Mouse (Mus musculus) forebrain, embryonic 11.5 days (tissue): ENCODE measurements around the gene Dcun1d3. TPM values are rescaled to one million over a fixed set of nuclear protein-coding genes. Genes with fewer than 3 reads are reported as not detected.
A peak's percentile ranks its signal among the peaks of the same experiment; 100 is the strongest.

ENCODE experiments used
- ATAC-seq: fragments of 200-750 bp; cut with Nextera tagmentation; replicated peaks from 2 replicates; pipeline ENCODE4 v1.8.0; 2017; ENCODE audit warnings: moderate TSS enrichment; ENCODE audit not compliant: low FRiP score
- DNase-seq: peaks from one replicate; pipeline ENCODE4 v3.0.0-alpha.2; 2017; ENCODE audit warnings: low spot score
- H3K27ac ChIP-seq: fragments of 300-500 bp; sonication (generic); 2 replicates; pipeline ENCODE4 v1.5.1; 2014; ENCODE audit warnings: low read depth, low read length
- H3K27me3 ChIP-seq: fragments of 300-500 bp; sonication (generic); 2 replicates; pipeline ENCODE4 v1.6.1; 2014; ENCODE audit warnings: mild to moderate bottlenecking, low read length, mixed read lengths; ENCODE audit not compliant: control insufficient read depth, insufficient read depth
- H3K36me3 ChIP-seq: fragments of 300-500 bp; sonication (generic); 2 replicates; pipeline ENCODE4 v1.6.1; 2014; ENCODE audit warnings: mild to moderate bottlenecking, low read length, moderate library complexity, mixed read lengths; ENCODE audit not compliant: control insufficient read depth, insufficient read depth
- H3K4me1 ChIP-seq: fragments of 300-500 bp; sonication (generic); replicated peaks from 2 replicates; pipeline ENCODE4 v1.6.1; 2014; ENCODE audit warnings: low read length, mixed read lengths; ENCODE audit not compliant: control insufficient read depth, insufficient read depth
- H3K4me2 ChIP-seq: fragments of 300-500 bp; sonication (generic); 2 replicates; pipeline ENCODE4 v1.6.1; 2014; ENCODE audit warnings: low read depth, mild to moderate bottlenecking, low read length, moderate library complexity, mixed read lengths; ENCODE audit not compliant: severe bottlenecking
- H3K4me3 ChIP-seq: fragments of 300-500 bp; sonication (generic); 2 replicates; pipeline ENCODE4 v1.5.1; 2014; ENCODE audit warnings: low read depth, low read length
- H3K9ac ChIP-seq: fragments of 300-500 bp; sonication (generic); 2 replicates; pipeline ENCODE4 v1.6.1; 2014; ENCODE audit warnings: low read length
- H3K9me3 ChIP-seq: fragments of 300-500 bp; sonication (generic); 2 replicates; pipeline ENCODE4 v1.6.1; 2016; ENCODE audit warnings: low read length, mixed read lengths; ENCODE audit not compliant: control insufficient read depth
- WGBS: fragments of 180-500 bp; shearing (Covaris S2); extraction: QIAGEN DNeasy Blood & Tissue Kit; methylation state at CpG from one replicate; pipeline ENCODE4 v1.1.7; 2014; 5-methylcytosine and 5-hydroxymethylcytosine counted together
- polyA plus RNA-seq: library from polyadenylated mRNA; unstranded; fragments of >200 nt; fragmentation: Nextera tagmentation; extraction: Ambion mirVana; gene quantifications from 2 replicates; pipeline ENCODE4 v1.2.1, GENCODE M21; 2014

The Dcun1d3 gene
- polyA plus RNA-seq, 1 experiment from 2014 or later, result 9.4 TPM

GRCm38 (mm10) chr7:119861335-119862091, 34.6 kb downstream of the Dcun1d3 start:
- Histone ChIP-seq H3K36me3 (no peaks in the 10 kb centered on the region; the same call in 1 of the 2 replicates), H3K4me2 (no peak overlapping the region), H3K9me3 (no peaks in the 10 kb centered on the region), H3K4me3 (no peak overlapping the region), H3K27ac (peak overlapping the region; percentile 57), H3K4me1 (peaks cover 4% of the 10 kb centered on the region; the same call in 1 of the 2 replicates), H3K9ac (peak overlapping the region; percentile 30), H3K27me3 (no peaks in the 10 kb centered on the region)
- peak; percentile 86 for ATAC-seq
- WGBS, result 18% methylated on average over 6 of the region's 6 CpGs
- peak; percentile 76 for DNase-seq

- DNase-seq, result no peak
- no peak for ATAC-seq
- Histone ChIP-seq H3K4me3 (no peak overlapping the region), H3K27ac (peak overlapping the region; percentile 57; the same call in 1 of the 2 replicates), H3K36me3 (no peaks in the 10 kb centered on the region; the same call in 1 of the 2 replicates), H3K27me3 (no peaks in the 10 kb centered on the region), H3K9ac (no peak overlapping the region), H3K4me1 (peaks cover 4% of the 10 kb centered on the region; the same call in 1 of the 2 replicates), H3K9me3 (no peaks in the 10 kb centered on the region), H3K4me2 (no peak overlapping the region)
These were observed 35.1 kb downstream of the Dcun1d3 start for GRCm38 (mm10) chr7:119860971-119861334.

- 94% methylated on average over 2 of the region's 2 CpGs for WGBS
- no peaks in the 10 kb centered on the region for H3K9me3 ChIP-seq
- ATAC-seq (no peak), DNase-seq (no peak)
- no peak overlapping the region for H3K27ac ChIP-seq
- H3K4me3 ChIP-seq, result no peak overlapping the region
- no peaks in the 10 kb centered on the region; the same call in 1 of the 2 replicates for H3K36me3 ChIP-seq
- H3K27me3 ChIP-seq, result no peaks in the 10 kb centered on the region
- no peak overlapping the region for H3K4me2 ChIP-seq
- no peak overlapping the region for H3K9ac ChIP-seq
- peaks cover 4% of the 10 kb centered on the region; the same call in 1 of the 2 replicates for H3K4me1 ChIP-seq
These were observed 35.5 kb downstream of the Dcun1d3 start for GRCm38 (mm10) chr7:119860554-119860953.

GRCm38 (mm10) chr7:119860116-119860515, 36.0 kb downstream of the Dcun1d3 start:
- no peaks in the 10 kb centered on the region; the same call in 1 of the 2 replicates for H3K36me3 ChIP-seq
- H3K9me3 ChIP-seq, result no peaks in the 10 kb centered on the region
- WGBS, result 82% methylated on average over 3 of the region's 3 CpGs
- H3K4me1 ChIP-seq, result peaks cover 4% of the 10 kb centered on the region; the same call in 1 of the 2 replicates
- ATAC-seq, result no peak
- no peaks in the 10 kb centered on the region for H3K27me3 ChIP-seq
- H3K4me3 ChIP-seq, result no peak overlapping the region
- H3K9ac ChIP-seq, result no peak overlapping the region
- H3K27ac ChIP-seq, result no peak overlapping the region
- H3K4me2 ChIP-seq, result no peak overlapping the region
- no peak for DNase-seq

GRCm38 (mm10) chr7:119859476-119859875, 36.6 kb downstream of the Dcun1d3 start:
- Histone ChIP-seq H3K36me3 (no peaks in the 10 kb centered on the region; the same call in 1 of the 2 replicates), H3K4me2 (no peak overlapping the region), H3K9me3 (no peaks in the 10 kb centered on the region), H3K4me1 (peaks cover 4% of the 10 kb centered on the region; the same call in 1 of the 2 replicates), H3K4me3 (no peak overlapping the region), H3K27ac (no peak overlapping the region), H3K27me3 (no peaks in the 10 kb centered on the region), H3K9ac (no peak overlapping the region)
- WGBS, result 83% methylated on average over 6 of the region's 6 CpGs
- ATAC-seq, result no peak
- peak; percentile 54 for DNase-seq

- H3K9ac ChIP-seq, result no peak overlapping the region
- H3K4me3 ChIP-seq, result no peak overlapping the region
- H3K4me2 ChIP-seq, result no peak overlapping the region
- H3K27me3 ChIP-seq, result no peaks in the 10 kb centered on the region
- H3K27ac ChIP-seq, result no peak overlapping the region
- DNase-seq (no peak), ATAC-seq (no peak)
- no peaks in the 10 kb centered on the region for H3K4me1 ChIP-seq
- no peaks in the 10 kb centered on the region for H3K9me3 ChIP-seq
- H3K36me3 ChIP-seq, result no peaks in the 10 kb centered on the region; the same call in 1 of the 2 replicates
These were observed 41.1 kb downstream of the Dcun1d3 start for GRCm38 (mm10) chr7:119855031-119855430.

- H3K4me3 ChIP-seq, result no peak overlapping the region
- H3K36me3 ChIP-seq, result no peaks in the 10 kb centered on the region; the same call in 1 of the 2 replicates
- no peak overlapping the region for H3K27ac ChIP-seq
- WGBS, result 99% methylated on average over 2 of the region's 2 CpGs
- no peaks in the 10 kb centered on the region for H3K4me1 ChIP-seq
- no peaks in the 10 kb centered on the region for H3K9me3 ChIP-seq
- DNase-seq (no peak), ATAC-seq (no peak)
- no peak overlapping the region for H3K4me2 ChIP-seq
- H3K27me3 ChIP-seq, result no peaks in the 10 kb centered on the region
- no peak overlapping the region for H3K9ac ChIP-seq
These were observed 41.7 kb downstream of the Dcun1d3 start for GRCm38 (mm10) chr7:119854362-119854761.

- no peaks in the 10 kb centered on the region for H3K27me3 ChIP-seq
- no peaks in the 10 kb centered on the region for H3K4me1 ChIP-seq
- ATAC-seq (no peak), DNase-seq (no peak)
- 97% methylated on average over 1 of the region's 1 CpGs for WGBS
- no peak overlapping the region for H3K9ac ChIP-seq
- no peak overlapping the region for H3K27ac ChIP-seq
- H3K9me3 ChIP-seq, result no peaks in the 10 kb centered on the region
- H3K4me2 ChIP-seq, result no peak overlapping the region
- no peaks in the 10 kb centered on the region; the same call in 1 of the 2 replicates for H3K36me3 ChIP-seq
- H3K4me3 ChIP-seq, result no peak overlapping the region
These were observed 42.9 kb downstream of the Dcun1d3 start for GRCm38 (mm10) chr7:119853186-119853585.

GRCm38 (mm10) chr7:119852494-119852893, 43.6 kb downstream of the Dcun1d3 start:
- Histone ChIP-seq H3K4me2 (no peak overlapping the region), H3K27ac (no peak overlapping the region), H3K9ac (no peak overlapping the region), H3K27me3 (no peaks in the 10 kb centered on the region), H3K4me3 (no peak overlapping the region), H3K9me3 (no peaks in the 10 kb centered on the region), H3K4me1 (no peaks in the 10 kb centered on the region), H3K36me3 (no peaks in the 10 kb centered on the region; the same call in 1 of the 2 replicates)
- DNase-seq (no peak), ATAC-seq (no peak)
